Mouse (Mus musculus) cerebellum, adult 2 months (tissue): ENCODE results near the gene Col24a1.

Experiments used
- CTCF ChIP-seq: fragments of 200-500 bp; IDR thresholded peaks from 2 replicates; pipeline ENCODE4 v1.5.1; 2011; ENCODE audit warnings: low read depth, mild to moderate bottlenecking, control low read depth, low read length, moderate library complexity, borderline replicate concordance; ENCODE audit not compliant: insufficient read depth
- POLR2A ChIP-seq: fragments of 200-500 bp; IDR thresholded peaks from 2 replicates; pipeline ENCODE4 v1.6.1; 2011; ENCODE audit warnings: low read length, control low read depth, borderline replicate concordance; ENCODE audit not compliant: insufficient read depth

- TF ChIP-seq POLR2A: no peak
- TF ChIP-seq CTCF: no peak
Observed at GRCm38 (mm10) chr3:145292337-145293134, at the start of gene Col24a1.
